Mouse (Mus musculus) embryonic stem cell, embryonic (primary cell): ENCODE measurements at regions not wholly inside any gene's neighbourhood (a gene's known extent, or its start where the extent isn't known, plus 50 kb on each side); places are given as distances from the start of the nearest gene placed in this dataset.

Experiments
- CTCF ChIA-PET, 4 experiments: fragments of 300-600 bp in 2 of 4; fragments of 350-600 bp in 2 of 4; sonication (Branson Sonifier 250); formaldehyde crosslinking; loops; one replicate each; lab custom pipeline; 2022; ENCODE audit warnings: inconsistent platforms in 2 of 4; lab: Charles Lee
- POLR2A ChIA-PET, 4 experiments: fragments of 300-600 bp in 2 of 4; fragments of 350-600 bp in 2 of 4; sonication (Branson Sonifier 250); formaldehyde crosslinking; loops; one replicate each; lab custom pipeline; 2022; ENCODE audit warnings: antibody characterized with exemption in 4 of 4, inconsistent platforms in 1 of 4; lab: Charles Lee

DNA sequence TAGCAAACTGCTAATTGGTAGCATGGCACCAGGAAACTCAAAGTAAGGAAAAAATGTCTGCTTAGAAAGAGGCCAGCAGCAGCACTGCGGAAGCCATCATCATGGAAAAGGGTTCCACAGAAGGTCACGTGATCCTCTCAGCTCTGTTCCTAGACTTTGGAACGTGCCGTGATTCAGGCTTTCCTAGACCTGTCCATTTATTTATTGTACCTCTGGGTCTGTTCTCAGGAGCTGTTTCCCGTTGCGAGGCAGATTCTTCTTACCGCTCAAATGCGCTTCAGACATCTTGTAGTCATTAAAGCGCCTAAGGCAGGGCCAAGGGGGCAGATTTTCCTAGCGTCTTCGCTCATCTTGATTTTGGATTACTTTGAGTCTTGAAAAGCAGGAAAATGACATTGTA, 365.0 kb upstream of the Adgrl2 start:
- CTCF ChIA-PET: no interaction called here
- POLR2A ChIA-PET: interaction anchor here in 1 of 4 experiments (1.0 to 1.5 kb wide), 2 partner anchors 19 to 136 kb away, joined by 3 to 4 read pairs; no protein-coding TSS in a partner anchor

DNA sequence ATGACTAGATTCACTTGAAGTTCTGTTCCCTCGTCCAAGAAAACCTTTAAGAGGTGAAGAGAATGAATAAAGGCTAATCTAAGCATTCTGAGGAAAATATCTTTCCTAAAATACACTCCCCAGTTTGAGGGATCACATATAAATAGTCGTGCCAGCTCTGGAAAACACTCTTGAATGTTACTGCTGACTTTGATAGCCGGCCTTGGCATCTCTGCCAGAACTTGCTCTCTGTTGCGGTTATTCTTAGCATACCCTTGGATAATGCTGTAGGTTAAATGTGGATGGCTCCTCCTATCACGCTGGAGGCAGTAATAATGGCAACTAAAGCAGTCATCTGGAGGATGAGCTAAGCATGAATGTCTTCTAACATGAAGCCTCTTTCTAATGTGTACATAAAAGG, 363.6 kb upstream of the Adgrl2 start:
- CTCF ChIA-PET: no interaction called here
- POLR2A ChIA-PET: no interaction called here

DNA sequence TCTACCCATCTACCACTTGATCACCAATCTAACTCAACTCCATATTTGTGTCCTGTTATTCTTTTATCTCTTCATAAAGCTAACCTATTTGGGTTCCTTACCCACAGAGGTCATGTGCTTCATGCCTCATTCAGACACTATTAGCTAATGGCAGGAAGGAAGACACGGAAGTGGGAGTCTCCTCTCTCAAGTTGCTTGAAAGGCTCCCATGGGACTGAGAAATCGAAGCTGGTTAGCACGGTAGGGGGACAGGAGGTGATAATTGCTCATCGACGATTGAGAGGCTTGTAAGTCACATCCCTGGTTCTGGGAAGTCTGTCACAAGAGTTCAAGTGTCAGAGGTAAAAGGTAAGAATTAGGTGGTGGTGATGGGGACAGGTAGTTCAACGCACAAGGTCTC, 362.2 kb upstream of the Adgrl2 start:
- POLR2A ChIA-PET: no interaction called here
- CTCF ChIA-PET: no interaction called here

DNA sequence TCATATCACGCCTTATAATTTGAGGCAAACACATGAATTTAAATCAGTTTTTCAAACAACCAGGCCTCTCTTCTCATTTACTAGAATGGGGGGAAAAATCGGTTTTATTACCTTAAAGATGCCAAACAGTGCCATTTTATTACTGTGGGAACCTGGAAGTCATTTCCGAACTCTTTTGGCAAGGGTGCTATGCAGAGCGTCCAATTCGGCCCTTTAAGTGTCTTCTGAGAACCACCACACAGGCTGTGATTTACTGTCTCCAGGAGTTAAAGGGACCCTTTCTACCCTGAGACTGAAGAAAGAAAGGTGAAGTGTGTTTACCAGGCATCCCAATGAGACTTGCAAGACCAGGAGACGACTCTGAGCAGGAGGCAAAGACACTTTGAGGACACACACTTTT, 359.4 kb upstream of the Adgrl2 start:
- POLR2A ChIA-PET: no interaction called here
- CTCF ChIA-PET: interaction anchor here in 3 of 4 experiments (0.6 to 0.8 kb wide), 3 partner anchors 130 to 347 kb away, joined by 3 to 4 read pairs (median 3); no protein-coding TSS in a partner anchor

DNA sequence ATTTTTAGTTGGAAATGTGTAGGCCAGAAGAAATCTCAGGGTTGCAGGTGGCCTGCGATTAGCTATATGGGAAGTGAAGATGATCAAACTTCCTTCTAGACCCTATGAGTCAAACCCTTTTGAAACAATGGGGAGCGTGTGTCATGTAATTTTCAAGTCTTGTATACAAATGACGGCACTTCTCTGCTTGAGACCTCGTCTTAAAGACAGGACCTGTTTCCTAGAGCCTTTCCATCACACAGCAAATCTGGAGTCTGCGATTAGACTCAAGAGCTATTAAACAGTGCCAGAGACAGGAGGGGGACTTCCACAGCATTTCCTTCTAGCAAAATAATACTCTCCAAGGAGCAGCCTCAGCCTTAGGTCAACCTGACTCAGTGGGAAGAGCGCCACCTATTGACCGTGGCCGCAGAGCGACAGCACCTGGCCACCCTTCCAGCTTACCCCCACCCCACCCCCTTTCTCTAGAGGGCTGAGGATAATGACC, 358.9 kb upstream of the Adgrl2 start:
- ChIA-PET POLR2A (no interaction called here), CTCF (interaction anchor here in 2 of 4 experiments (0.6 to 0.8 kb wide), 2 partner anchors 129 to 189 kb away, joined by 3 to 4 read pairs; no protein-coding TSS in a partner anchor)

DNA sequence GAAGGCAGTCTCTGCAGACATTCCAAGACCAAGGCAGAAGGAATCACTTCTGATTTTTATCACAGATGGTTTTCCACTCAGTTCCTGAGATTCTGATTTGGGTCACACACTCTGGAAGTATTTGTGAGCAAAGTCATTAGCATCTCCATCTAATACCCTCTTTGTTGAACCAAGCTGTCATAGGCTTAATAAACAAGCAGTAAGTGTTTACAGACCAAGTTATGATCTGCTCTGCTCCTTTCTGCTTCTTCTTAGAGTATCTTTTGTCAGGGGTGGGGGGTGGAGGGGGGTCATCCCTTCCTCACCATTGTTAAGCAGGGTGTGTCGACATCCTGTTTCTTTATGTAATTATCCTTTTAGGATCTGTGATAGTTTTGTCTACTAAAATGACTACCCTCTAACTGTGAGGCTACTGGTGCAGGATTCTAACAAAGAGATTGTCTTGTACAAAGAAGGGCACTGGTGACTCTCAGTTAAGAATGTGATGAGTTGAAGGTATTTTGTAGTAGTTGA, 358.2 kb upstream of the Adgrl2 start:
- ChIA-PET CTCF (interaction anchor here in 1 of 4 experiments (0.6 kb wide), 1 partner anchor 37 kb away, joined by 4 read pairs; no protein-coding TSS in a partner anchor), POLR2A (no interaction called here)

DNA sequence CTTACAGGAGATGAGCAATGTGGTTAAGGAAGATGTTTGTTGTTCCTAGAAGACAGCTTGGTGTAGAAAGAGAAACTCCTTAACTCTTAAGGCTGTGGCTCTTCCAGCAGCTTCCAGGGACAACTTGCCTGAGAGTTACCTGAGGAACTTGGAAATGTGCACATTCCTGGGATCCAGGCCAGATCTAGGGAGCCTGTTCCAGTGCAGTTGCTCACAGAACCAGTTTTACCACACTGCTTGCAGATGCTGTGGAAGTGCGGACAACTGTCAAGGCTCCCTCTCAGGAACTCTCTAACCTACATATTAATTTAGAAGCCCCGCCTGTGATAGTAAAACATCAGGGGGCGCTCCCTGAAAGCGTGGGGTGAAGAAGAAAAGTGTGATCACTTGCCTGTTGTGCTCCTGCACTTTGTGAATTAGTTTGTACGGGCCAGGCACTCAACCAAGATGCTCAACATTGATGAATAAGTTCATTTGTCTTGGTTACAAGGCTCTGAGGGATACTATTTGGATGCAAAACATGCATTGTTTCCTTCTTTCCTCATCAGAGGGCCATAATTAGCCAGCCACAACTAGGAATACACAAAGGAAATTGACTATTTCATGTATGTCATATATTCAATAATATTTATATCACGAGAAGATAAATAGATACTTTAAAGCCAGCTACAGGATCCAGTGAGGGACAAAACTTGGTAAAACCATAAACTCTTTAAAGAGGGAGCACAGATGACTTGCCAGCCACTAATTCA, 357.1 kb upstream of the Adgrl2 start:
- ChIA-PET POLR2A (interaction anchor here in 1 of 4 experiments (0.6 kb wide), 1 partner anchor 49 kb away, joined by 3 read pairs; no protein-coding TSS in a partner anchor), CTCF (no interaction called here)

DNA sequence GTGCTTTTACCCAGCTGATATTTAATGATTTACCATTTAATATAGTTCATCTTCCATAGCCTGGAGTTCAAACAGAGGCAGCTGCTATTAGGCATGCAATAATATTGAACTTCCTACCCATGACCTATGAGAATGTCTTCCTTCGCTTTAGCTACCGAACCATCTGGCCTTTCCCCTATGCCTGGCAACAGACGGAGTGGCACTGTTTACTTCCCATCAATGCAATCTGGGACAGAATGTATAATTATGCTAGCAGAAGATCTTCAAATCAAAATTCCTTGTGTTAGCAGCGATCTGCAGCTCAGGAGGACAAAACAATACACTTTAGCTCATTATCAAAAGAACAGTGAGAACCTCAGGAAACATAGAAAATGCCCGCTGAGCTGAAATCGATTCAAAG, 352.2 kb upstream of the Adgrl2 start:
- CTCF ChIA-PET: no interaction called here
- POLR2A ChIA-PET: interaction anchor here in 1 of 4 experiments (0.6 kb wide), 1 partner anchor 18 kb away, joined by 4 read pairs; no protein-coding TSS in a partner anchor

DNA sequence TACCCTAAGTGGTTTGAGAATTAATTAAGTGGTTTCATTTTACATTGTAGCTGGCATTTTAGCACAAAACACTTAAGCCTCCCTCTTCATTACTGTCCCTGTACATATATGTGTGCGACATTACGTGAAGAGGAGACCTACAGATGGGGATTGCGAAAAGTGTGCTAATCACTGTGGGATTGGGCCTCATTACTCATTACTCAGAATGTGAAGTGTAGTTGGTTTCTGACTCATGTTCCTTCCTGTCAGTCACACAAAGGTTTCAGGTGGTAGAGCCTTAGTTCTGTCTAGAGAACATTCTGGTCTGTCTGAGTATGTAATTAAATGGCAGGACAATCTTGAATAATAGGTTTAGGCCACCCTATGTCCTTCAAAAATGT, 349.0 kb upstream of the Adgrl2 start:
- ChIA-PET CTCF (no interaction called here), POLR2A (no interaction called here)

DNA sequence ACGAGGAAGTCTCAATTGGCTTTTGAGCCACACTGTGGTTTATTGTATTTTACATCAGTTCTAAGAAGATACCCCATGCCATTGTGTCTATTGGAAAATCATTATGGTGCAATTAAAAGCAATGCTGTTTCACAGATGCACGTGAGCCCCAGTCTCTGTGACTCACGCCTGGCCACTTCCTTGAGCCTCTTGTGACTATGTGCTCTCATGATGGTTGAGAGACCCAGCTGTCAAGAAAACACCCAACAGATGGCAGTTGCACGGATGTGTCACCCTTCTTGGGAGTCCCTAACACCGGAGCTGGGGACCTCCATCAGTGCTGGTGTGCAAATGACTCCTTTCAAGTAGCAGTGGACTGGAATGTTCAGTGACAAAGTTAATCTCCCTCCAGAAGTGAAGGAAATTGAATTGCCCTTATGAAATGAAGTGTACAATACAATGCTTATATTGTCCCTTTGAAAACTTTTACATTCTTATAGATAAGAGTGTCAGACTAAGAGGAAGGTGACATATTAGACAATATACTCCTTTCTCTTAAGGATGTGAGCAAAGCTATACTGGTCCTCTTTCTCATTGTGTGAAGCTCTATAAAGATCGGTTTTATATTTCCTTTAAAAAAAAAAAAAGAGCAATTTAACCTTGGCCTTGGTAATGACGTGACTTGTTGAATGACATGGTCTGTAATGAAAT, 348.5 kb upstream of the Adgrl2 start:
- ChIA-PET CTCF (no interaction called here), POLR2A (no interaction called here)

DNA sequence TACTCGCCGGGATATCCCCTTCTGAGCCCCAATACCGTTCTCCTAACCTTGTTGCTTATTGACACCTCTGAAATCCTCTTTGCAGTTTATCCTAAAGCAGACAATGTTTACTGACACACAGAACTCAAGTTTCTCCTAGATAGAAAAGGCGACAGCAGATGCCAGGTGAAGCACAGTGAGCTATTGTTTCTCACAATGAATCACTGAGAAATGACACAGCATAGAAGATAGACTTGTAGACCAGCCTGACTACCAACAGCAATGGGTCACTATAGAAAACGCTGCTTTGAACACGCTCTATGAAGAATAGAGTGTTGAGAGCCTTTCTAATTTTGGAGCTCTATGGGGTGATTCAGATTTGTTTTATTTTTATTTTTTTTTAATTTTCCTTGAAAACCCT, 344.9 kb upstream of the Adgrl2 start:
- ChIA-PET CTCF (no interaction called here), POLR2A (no interaction called here)

DNA sequence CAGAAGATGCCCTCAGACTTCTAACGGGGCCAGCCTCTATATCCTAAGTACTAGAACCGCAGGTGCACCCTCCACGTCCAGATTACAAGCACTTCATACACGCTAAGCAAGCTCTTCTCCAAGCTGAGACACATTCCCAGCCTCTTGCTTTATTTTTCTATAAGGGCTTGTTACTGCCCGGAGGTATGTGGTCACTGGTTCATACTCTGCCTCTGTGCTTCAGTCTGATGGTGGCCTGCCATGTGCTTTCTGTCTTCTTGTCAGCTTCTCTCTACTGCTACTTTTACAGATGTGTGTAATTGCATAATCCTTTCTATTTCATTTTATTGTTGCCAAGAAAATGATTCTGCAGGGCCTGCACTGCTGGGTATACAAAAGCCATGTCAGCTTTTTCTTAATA, 343.3 kb upstream of the Adgrl2 start:
- POLR2A ChIA-PET: no interaction called here

DNA sequence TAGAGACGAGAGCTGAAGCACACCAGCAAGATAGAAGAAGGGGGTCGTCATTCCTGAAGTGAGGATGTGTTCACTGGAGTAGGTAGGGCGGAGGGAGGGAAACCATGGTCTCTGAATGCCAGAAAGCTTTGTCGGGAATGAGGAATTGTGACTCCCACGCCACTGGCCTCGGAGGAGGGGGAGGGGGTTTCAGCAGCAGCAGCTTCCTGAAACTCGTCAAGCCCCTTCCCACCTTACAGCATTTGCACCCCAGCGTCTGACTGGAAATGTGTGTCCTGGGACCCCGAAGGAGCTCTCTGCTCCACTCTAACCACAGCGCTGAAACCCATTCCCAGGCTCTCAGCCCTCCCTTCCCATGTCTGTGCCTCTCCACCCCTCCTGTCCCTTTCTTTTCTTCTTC, 342.8 kb upstream of the Adgrl2 start:
- CTCF ChIA-PET: interaction anchor here in 1 of 4 experiments (0.6 kb wide), 1 partner anchor 216 kb away, joined by 6 read pairs; no protein-coding TSS in a partner anchor

More for the DNA sequence above, 343.3 kb upstream of the Adgrl2 start:
- CTCF ChIA-PET: no interaction called here

DNA sequence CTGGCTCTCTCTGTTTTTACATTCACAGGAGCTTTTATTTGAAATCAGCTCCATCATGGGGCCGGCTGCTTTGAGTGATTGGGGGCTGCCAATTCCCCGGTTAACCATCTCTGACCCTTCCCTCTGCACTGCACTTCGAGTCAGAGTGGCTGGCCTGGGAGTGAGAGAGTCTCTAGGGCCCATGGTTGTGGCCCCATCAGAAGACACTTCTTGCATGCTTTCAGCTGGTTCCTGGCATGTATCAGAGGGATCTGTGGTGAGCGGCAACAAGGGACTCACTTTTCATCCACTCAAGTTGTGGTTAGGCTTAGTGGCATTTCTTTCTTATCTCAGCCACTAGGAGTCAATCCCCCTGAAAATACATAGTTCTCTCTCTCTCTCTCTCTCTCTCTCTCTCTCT, 341.8 kb upstream of the Adgrl2 start:
- ChIA-PET POLR2A (no interaction called here), CTCF (no interaction called here)

More for the DNA sequence above, 342.8 kb upstream of the Adgrl2 start:
- POLR2A ChIA-PET: no interaction called here

DNA sequence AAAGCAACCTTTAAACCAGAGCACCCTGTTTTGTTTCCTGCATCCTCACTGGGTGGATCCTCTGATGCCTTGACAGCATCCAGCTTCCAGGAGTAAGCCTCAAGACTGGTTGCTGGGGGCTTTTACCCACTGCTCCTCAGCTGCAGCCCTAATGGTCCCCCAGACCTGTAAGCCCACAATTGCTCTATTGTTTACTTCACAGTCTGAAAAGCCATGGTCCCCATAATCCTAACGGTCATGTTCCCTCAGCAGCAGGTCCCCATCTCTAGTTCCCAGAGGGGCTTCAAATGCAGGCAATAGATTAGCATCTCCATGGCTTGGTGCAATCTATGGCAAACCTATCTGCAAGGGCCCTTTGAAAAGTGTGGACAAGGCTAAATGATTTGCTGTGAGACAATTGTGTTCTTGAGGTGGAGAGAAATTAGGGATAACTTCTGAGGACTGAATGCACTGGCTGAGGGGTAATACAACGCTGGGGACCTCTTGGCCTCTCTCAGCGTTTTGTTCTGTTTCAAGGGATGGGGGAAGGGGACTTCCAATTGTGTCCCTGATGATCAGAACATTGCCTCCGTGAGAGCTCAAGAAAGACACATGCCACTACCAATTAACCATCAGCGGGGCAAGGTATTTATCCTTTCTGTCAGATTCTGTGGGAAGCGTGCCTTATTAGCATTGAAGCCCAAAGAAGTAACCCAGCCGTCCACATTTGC, 341.1 kb upstream of the Adgrl2 start:
- POLR2A ChIA-PET: no interaction called here

DNA sequence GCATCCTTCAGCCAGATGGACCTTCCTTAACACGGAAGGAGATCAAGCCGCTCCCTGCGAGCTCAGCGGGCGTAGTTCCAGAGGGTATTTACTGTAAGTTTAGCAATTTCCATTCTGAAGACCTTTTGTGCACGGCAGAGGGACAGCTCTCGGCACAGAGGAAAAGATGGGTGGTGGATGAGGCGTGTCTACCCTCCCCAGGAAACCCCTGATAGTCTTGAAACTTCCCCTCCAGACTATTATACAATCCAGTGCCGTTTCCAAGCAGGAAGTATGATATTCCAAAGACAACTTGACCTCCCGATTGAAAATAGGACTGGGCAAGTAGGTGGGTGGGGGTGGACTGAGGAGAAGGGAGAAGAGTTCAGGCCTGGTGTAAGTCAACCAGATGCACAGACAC, 340.4 kb upstream of the Adgrl2 start:
- CTCF ChIA-PET: no interaction called here
- POLR2A ChIA-PET: no interaction called here

More for the DNA sequence above, 341.1 kb upstream of the Adgrl2 start:
- CTCF ChIA-PET: no interaction called here

DNA sequence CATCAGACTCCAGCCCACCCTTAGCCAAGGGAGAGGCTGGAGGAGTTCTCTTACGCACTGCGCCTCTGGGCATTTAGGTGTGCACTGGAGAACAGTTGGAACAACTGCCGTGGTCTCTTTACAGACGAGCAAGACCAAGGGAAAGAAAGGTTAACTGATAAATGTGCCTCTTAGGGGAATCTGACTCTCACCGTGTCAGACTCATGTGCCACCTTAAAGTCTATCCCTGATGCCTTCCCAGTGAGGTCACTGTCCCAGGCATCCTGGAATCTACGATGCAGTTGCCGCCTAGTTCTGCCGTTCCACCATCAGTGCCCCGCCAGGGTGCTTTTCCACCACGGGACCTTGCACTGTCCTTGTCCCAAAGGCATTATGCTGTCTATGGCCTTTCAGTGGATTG, 339.7 kb upstream of the Adgrl2 start:
- POLR2A ChIA-PET: no interaction called here
- CTCF ChIA-PET: no interaction called here

DNA sequence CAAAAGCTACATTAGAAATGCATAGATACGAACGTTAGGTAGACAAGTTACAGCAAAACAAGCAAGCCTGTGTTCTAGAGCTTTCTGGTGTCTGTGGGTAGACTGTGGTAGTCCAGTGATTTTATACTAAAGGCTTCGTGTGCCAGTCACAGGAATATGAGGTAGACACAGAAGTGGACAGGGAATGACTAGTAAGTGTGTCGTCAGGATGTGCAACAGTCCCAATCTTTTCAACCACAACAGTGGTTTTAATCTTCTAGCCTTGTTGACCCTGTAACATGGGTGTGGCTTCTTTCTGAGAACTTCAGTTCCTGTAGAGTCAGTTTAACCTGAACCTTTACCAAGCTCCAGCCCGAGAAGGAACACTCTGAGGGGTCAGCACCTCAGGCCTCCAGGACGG, 339.3 kb upstream of the Adgrl2 start:
- CTCF ChIA-PET: no interaction called here
- POLR2A ChIA-PET: no interaction called here

DNA sequence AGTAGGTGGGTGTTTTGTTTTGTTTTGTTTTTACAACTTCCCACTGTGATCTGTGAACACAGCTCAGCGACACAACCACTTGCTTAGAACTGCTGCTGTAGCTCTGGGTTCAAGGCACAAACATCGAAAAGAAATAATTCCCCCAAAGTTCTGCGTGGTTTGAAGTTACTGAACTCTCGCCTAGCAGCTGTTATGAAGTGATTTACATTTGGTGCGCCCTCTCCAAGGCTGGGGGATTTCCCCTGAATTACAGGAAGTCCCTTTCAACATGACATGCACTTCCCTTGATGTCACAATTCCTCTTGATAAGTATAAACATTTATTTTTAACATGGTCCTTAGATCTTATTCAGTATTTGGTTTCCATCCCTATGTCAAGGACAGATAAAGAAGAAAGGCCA, 336.3 kb upstream of the Adgrl2 start:
- ChIA-PET POLR2A (no interaction called here), CTCF (no interaction called here)
